Mouse (Mus musculus): ENCODE results near the gene Gm10401.
"Not testable (repeated sequence)": the region's sequence is repeated elsewhere in the genome, so short reads cannot be mapped to it uniquely, and the experiment has no call there.

Gm10401 gene

DNA sequence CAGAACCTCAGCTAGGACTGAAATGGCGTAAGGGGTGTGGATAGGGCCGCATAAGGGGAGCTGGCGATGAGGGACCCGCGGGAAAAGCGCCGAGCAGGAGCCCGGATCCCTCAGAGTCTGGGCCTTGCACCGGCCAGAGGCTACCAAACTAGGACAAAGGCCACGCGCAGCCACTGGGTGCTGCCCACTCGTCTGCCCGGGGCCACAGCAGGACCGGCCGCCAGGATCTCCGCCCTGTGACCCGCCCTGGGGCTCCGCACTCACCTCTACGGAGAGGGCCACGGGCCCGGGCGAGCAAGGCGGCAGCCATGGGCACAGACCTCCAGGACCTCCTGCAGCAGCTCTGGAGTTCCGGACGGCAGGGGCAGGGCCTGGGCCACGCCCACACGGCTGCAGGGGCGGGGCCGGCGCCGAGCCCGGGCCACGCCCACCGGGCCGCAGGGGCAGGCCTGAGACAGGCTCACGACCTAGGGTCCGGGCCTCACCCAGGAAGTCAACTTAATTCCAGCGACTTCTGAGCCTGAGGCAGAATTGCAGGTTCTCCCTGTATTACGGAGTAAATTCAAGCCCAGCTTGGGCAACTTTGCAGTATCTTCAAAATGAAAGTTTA is 21.0 kb upstream of the Gm10401 start, which contains the start of gene Acads:
Gene Acads, minus strand, starts transcription at position 386 of the 610 bp plus-strand sequence.
- DNase-seq (ENCODE audit: low read depth, low spot score): peak; percentile 57

DNA sequence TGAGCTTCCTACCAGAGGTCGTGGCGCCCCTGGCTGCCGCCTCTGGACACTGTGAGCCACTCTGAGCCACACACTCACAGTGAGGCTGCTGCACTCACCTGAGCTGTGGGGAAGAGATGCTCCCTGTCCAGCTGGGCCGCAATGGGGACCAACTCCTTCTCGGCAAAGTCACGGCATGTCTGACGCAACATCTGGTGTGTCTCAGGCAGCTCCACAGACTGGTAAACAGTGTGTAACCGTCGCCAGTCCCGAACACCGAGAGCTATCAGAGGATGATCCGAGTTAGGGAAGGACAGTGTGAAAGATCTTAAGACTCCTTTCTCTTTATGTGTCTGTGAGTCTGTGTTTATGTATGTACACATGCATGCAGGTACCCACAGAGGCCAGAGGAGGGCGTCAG is 19.4 kb upstream of the Gm10401 start:
- DNase-seq (ENCODE audit: low read depth, low spot score): no peak

DNA sequence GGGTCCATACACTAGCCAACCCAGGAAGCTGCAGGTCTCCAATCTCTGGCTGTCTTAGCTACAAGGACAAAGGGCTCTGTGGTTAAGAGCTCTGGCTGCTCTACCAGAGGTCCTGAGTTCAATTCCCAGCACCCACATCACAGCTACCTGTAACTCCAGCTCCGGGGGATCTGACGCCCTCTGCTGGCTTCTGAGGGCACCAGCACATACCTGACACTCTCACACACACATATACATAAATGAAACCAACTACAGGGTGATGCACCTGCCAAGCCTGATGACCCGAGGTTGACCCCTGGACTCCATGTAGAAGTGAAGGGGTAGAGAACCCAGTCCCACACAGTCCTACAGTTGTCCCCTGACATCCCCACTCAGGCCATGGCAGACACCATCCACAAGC is 18.3 kb upstream of the Gm10401 start:
- no peak for DNase-seq (ENCODE audit: low read depth, low spot score)

DNA sequence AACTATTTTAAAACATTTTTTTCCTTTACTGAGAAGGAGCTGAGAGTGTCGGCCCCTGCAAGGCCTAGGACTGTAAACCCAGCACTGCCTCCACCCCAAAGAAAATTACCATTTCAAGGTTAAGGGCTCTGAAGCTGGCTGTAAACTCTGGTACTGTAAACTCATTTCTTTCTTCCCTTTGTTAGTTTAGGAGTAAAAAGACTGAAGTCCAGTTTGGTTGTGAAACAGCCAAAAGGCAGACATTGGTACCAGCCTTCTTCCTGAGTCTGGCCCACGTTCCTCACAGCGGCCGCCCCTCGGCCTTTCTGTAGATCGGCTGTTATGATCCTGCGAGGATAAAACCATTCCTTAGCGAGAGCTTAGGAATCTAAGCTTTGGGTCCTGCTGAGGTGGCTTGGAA is 16.4 kb upstream of the Gm10401 start:
- DNase-seq (ENCODE audit: low read depth, low spot score): no peak

DNA sequence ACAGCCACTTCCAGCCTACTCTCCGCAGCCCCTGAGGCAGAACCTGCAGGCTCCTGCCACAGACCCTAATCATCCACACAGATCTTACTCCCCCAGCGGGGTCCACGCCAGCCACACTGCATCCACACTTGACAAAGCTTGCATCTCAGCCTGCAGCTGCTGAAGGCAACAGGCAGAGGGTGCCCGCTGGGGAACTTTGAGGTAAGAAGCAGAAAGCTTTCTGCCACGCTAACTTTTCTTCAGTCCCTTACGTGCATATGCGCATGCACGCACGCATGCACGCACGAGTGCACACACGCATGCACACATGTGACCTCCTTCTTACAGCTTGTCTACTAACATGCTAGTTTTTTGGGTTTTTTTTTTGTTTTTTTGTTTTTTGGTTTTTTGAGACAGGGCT is 15.1 kb upstream of the Gm10401 start:
- no peak for DNase-seq (ENCODE audit: low read depth, low spot score)

DNA sequence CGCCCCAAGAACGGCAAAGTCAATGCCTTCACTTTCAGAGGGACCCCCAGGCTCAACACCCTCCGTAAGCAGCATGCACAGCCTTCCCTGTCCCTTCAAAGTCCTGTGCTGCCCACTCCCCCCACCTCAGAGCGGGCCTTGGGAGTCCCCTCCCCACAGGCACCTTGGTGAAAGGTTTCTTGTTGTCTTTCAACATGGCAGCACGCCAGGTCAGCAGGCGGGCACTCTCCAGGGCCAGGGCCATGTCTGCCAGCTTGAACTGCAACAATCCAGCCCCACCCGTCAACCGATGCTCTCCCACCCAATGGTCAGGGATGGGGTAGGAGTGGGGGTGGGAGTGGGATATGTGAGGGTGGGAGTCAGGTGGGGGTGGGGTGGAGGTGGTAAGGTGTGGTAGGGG is 13.1 kb upstream of the Gm10401 start:
- DNase-seq (ENCODE audit: low read depth, low spot score): no peak

DNA sequence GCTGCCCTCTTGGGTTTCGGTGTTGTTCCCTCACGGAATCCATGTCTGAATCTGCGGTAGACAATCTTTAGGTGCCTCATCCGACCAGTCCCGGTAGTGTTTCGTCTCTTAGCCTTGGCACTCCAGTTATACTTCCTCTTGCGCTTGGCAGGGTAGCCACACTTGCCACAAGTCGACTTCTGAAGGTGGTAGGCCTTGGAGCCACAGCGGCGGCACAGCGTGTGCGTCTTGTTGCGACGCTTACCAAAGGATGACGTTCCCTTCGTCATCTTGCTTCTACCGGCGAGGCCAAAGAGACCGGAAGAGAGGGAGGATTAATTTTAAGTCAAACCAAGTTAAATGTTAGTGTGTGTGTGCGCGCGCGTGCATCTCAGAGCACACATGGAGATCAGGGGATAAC is 5.2 kb upstream of the Gm10401 start:
- DNase-seq (ENCODE audit: low read depth, low spot score): not testable (repeated sequence)

DNA sequence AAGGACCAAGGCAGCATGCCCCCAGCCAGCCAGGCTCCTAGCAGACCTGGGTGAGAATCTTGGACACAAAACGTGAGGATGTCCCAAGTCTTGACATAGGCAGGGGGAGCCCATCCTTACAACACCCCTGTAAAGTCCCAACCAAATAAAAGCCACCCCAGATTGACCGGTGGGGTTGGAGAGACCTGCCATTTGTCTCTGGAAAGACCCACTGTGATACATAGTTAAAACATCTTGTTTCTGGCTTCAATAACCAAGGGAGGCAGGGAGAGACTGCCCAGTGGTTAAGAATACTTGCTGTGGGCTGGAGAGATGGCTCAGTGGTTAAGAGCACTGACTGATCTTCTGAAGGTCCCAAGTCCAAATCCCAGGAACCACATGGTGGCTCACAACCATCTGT is 4.1 kb upstream of the Gm10401 start:
- no peak for DNase-seq (ENCODE audit: low read depth, low spot score)

DNA sequence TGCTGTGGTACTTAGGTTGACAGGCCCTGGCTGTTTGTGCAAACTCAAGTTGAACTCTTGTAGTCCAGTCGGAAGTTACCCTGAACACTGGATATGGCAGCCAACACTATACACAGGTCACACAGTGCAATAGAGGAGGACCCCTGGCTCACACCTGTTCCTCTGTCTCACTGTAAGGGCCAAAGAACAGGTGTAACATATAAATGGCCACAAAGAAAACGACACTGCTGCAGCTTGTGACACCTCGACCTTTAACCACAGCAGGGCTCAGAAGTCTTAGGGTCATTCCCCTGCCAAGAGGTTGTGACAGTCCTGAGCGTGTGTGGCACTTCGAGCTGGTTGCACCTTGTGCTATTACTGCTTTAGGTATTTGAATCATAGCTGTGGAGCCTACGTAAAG is 2.4 kb upstream of the Gm10401 start:
- DNase-seq (ENCODE audit: low read depth, low spot score): no peak

DNA sequence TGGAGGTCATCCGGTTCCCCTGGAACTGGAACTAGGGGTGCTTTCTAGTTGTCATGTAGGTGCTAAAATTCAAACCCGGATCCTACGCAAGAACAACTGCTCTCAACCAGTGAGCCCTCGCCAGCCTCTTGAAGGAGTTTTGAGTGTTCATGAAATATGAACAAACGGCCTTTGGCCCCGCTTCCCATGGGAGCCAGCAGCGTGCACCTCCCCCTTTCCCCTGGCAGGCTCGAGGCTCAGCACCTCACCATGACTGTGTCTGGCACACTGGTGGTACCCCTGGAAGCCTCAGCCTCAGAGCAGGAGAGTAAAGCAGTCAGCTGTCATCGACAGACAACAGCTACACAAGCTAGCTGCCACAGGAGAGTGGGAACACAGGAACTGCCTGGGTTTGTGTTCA is 1.9 kb upstream of the Gm10401 start:
- DNase-seq (ENCODE audit: low read depth, low spot score): no peak

DNA sequence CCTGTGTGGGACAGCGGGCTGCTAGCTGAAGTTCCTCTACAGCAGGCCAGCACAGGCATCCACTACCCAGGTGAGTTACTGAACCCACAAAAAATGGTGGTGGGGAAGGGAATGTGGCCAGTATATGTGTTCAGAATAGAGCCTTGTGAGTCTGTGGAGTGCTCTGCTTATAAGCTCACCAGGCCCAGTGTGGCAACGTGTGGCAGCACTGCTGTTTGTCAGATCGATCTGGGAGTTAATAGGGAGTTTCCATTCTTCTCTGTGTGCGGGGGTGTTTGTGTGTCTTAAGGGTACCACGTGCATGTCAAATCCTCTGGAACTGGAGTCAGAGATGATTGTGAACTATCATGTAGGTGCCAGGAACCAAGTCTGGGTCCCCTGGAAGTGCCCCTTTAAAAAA is 1.4 kb upstream of the Gm10401 start:
- no peak for DNase-seq (ENCODE audit: low read depth, low spot score)

DNA sequence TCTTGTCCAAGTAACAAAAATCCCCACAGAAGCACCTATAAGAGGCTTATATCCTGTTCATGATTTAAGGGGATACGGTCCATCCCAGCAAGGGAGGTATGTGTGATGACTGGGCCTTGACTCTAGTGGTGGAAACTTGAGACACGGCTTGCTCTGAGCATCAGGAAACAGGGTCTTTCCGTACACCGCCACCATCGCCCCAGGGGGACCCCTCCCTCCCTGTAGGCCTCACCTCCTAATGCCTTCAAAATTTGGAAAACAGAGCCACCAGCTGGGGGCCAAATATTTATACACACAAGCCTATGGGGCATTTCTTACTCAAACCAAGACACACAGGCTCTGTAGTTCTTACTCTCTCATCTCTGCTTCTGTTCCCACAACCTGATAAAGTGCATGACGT is 6.3 kb downstream of the Gm10401 start:
- no peak for DNase-seq (ENCODE audit: low read depth, low spot score)

DNA sequence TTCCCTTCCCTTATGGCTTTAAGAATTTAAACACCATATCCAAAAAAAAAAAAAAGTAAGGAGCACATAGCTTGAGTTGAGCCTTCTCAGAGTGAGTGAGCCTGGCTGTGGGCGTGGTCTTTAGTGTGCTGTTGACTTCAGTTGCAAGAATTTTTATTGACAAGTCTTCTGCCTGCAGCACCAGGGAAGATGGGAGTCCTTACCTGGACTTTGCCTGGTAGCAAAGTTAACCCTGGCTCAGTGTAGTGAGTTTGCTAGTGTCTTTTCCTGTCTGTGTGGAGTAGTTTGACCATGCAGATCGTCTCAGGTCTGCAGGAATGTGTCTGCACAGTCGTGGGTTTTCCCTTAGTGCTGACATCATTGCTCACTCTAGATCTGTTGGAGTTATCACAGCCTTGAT is 7.1 kb downstream of the Gm10401 start:
- DNase-seq (ENCODE audit: low read depth, low spot score): no peak

DNA sequence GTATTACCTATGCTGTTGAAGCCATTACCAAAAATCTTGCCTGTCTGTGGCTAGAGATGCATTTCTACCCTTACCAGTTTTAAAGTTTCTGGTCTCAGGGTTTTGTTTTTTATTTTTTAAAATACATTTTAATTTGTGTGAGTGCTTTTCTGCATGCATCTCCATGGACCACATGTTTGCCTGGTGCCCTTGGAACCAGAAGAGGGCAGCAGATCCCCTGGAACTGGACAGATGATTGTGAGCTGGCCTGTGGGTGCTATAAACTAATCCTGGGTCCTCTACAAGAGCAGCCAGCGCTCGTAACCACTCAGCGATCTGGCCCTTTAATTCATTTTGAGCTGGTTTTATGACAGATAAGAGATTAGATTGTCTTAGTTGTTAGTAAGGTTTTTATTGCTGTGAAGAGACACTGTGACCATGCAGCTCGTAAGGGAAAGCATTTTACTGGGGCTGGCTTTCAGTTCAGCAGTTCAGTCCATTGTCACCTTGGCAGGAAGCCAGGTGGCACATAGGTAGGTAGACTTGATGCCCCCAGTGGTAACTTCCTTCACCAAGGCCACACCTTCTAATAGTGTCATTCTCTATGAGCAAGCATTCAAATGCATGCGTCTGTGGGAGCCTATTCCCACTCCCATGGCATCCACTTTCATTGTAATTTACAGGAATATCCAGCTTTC is 8.4 kb downstream of the Gm10401 start:
- DNase-seq (ENCODE audit: low read depth, low spot score): no peak

DNA sequence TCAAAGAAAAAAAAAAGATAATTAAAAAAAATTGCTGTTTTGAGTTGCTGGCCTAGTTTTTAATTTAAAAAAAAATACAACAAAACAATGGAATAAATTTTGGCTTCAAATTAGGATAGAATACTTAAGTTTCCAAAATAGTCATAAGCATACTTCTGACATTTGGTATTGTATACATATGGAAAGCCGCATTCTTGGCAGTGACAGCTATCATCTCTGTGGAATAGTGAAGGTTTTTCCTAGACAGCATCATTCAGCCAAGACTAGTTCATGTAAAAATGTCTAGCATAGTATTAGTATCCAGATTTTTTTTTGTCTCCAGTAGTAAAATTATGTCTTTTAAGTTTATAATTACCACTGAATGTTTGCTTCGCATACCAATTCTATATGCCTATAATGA is 12.4 kb downstream of the Gm10401 start:
- DNase-seq (ENCODE audit: low read depth, low spot score): no peak

DNA sequence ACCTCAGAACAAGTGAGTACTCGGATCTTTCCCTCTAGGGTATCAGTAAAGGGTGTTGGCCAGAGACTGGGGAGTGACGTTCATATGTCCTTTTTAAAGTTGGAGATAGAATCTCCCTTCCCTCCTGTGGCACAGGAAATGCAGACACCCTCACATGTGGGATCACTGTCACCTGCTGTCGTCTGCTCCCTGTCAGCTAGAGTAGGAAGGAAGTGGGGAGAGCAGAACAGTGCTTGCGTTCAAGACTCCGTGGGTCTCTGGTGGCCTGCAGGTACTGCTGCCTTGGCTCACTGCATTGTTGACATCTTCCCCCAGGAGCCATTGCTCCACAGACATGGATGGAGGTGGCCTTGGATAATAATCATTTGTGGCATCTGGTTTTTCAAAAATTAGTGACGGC is 14.6 kb downstream of the Gm10401 start:
- DNase-seq (ENCODE audit: low read depth, low spot score): no peak

DNA sequence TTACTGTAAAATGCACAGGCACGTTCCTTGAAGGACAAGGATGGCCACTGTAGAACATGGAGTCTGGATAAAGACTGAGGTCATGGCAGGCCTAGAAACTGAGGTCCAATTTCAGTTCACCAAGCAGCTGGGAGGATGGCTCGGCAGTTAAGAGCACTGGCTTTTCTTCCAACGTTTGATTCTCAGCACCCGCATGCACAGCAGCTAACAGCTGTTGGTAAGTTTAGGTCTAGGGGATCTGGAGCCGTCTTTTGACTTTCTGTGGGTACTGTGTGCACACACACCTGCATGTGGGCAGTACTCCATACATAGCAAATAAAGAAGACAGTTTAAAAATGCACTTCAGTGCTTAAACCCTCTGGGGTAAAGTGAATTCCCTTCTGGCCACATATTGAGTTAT is 16.5 kb downstream of the Gm10401 start:
- DNase-seq (ENCODE audit: low read depth, low spot score): no peak

DNA sequence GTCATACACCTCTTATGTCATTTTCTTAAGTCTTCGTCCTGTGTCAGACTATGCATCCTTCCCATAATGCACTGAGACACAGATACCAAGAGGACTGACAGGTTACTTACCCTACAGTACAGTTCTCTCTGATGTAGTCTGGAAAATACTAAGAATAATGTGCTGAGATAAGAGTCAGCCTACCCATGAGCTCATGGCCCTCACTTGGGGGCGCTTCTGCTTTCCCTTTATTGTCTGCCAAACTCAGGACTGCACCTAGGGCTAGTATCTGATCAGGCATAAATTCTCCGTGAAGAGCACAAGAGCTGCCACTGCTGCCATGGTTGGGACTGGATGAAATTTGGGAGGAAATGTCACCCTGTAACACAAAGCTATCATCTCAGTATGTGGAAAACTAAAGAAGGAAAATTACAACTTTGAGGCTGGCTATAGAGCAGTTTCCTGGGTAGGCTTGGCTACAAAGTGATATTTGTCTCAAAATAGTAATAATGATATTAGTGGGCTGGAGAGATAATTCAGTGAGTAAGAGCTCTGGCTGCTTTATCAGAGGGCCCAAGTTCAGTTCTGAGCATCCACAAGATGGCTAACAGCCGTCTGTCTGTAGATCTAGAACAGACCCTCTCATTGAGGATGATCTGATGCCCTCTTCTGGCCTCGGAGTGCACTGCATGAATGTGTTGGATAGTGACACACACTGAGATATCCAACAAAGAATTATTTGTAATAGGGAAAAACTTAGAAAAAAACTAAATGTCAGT is 21.8 kb downstream of the Gm10401 start:
- DNase-seq (ENCODE audit: low read depth, low spot score): no peak

DNA sequence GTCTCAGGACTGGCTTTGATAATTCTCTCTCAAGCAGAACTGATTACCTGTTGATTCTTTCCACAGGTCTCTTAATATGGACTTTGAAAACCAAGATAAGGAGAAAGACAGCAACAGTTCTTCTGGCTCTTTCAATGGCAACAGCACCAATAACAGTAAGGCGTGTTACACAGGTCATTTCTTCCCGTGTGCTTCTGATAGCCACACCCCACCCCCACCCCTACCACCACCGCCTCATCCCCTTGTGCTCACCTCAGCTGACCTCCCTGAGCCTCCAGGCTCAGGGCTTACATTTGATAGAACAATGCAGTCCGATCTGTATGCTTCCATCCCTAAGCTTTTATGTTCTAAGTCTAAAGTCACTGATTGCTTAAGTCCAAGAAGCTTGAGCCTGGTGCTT is 23.3 kb downstream of the Gm10401 start:
- no peak for DNase-seq (ENCODE audit: low read depth, low spot score)

DNA sequence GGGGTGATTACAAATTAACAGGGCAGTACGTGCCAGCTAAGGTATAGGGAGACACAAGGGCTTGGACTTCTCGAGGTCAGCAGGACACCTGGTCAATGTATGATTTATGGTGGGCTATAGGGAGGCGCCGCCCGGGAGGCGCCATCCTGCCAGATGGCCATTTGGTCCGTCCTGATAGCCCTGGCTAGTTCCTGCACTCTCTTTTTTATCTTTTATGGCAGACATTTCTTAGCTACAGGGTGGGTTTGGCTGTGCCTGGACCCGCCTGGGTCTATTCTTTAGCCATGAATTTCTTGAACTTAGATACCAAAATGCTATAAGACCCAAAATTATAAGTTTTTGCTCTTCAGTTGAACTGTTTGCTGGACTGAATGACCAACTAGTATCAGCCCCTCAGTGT is 24.8 kb downstream of the Gm10401 start:
- not testable (repeated sequence) for DNase-seq (ENCODE audit: low read depth, low spot score)

DNA sequence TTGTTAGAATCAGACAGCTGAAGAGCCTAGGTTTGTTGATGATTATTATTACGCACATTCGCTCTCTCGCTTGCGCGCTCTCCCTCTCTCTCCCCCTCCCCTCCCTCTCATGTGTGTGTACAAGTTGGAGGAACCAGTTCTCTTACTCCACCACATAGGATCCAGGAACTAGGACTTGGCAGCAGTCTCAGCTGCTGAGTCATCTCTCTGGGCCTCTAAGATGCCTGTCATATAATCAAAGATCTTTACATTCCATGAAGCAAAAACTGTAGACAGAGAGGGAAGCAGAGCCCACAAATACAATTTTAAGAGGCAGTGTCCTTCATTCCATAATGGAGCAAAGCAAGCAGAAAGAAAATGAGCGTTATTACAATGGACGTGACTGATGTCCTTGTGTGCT is 26.0 kb downstream of the Gm10401 start:
- DNase-seq (ENCODE audit: low read depth, low spot score): no peak

DNA sequence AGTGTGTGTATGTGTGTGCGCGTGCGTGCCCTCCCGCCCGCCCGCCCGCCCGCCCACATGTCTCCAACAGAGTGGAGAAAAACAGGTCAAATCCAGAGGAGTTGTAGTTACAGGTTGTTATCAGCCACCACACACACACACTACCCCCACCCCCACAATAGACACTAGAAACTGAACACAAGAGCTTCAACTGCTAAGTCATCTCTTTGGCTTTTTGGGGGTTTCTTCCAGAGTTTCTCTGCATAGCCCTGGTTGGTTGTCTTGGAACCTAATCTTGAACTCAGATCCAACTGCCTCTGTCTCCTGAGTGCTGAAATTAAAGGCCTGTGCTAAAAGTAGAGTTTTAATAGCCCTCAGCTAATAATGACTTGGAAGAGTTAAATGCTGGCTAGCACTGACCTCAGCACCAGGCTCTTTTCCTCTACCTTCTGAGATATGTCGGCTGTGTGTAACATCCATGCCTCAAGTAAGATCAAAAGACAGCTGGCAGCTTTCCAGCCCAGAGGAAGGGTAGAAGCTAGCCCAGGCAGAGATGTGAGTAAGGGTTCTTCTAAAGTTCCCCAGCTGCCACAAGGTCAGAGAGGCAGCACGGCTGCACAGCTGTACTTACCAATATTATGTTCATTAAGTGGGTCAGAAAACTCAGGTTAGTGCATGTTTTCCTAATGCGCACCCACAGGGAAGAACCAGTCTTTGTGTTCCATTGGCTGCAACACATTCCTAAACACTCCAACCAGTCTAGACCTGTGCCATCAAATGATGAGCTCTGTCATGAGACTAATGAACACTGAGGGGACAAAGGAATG is 26.8 kb downstream of the Gm10401 start:
- no peak for DNase-seq (ENCODE audit: low read depth, low spot score)
